Mouse (Mus musculus): ENCODE results near the gene Nup210. TPM values are rescaled to one million over a fixed set of nuclear protein-coding genes. Genes with fewer than 3 reads are reported as not detected.

The Nup210 gene
- polyA plus RNA-seq, 1 experiment from 2014 or later = 15.0 TPM

- 6% methylated on average over 5 of the region's 5 CpGs for WGBS
- H3K9ac ChIP-seq (ENCODE audit: low read depth, low read length) = peak overlapping the region; percentile 4
Observed at GRCm38 (mm10) chr6:91146443-91147151, 30.0 kb upstream of the Nup210 start.

GRCm38 (mm10) chr6:91145572-91145971, 28.9 kb upstream of the Nup210 start:
- H3K4me2 ChIP-seq (ENCODE audit: low read length) = no peak overlapping the region
- peak overlapping the region; percentile 8; the same call in 1 of the 2 replicates for H3K27ac ChIP-seq (ENCODE audit: low read depth, low read length)
- H3K27me3 ChIP-seq (replicated peaks; ENCODE audit: control insufficient read depth, insufficient read depth, low read length) = no peaks in the 10 kb centered on the region
- no peak overlapping the region for H3K9ac ChIP-seq (ENCODE audit: low read depth, low read length)
- H3K36me3 ChIP-seq (ENCODE audit: control insufficient read depth, insufficient read depth, low read length) = no peaks in the 10 kb centered on the region
- ATAC-seq = no peak
- peaks cover 17% of the 10 kb centered on the region for H3K4me1 ChIP-seq (ENCODE audit: control insufficient read depth, insufficient read depth, low read depth, low read length)
- WGBS = 55% methylated on average over 5 of the region's 5 CpGs
- no peak overlapping the region for H3K4me3 ChIP-seq (ENCODE audit: low read length)
- H3K9me3 ChIP-seq (ENCODE audit: control insufficient read depth, low read length) = no peaks in the 10 kb centered on the region

More at GRCm38 (mm10) chr6:91146443-91147151, 30.0 kb upstream of the Nup210 start:
- H3K4me1 ChIP-seq (ENCODE audit: control insufficient read depth, insufficient read depth, low read depth, low read length) = peaks cover 17% of the 10 kb centered on the region
- no peak overlapping the region for H3K4me2 ChIP-seq (ENCODE audit: low read length)
- H3K4me3 ChIP-seq (ENCODE audit: low read length) = no peak overlapping the region
- no peaks in the 10 kb centered on the region for H3K9me3 ChIP-seq (ENCODE audit: control insufficient read depth, low read length)
- H3K36me3 ChIP-seq (ENCODE audit: control insufficient read depth, insufficient read depth, low read length) = no peaks in the 10 kb centered on the region
- peak overlapping the region; percentile 85 for H3K27ac ChIP-seq (ENCODE audit: low read depth, low read length)
- peak; percentile 84 for ATAC-seq
- H3K27me3 ChIP-seq (replicated peaks; ENCODE audit: control insufficient read depth, insufficient read depth, low read length) = no peaks in the 10 kb centered on the region

GRCm38 (mm10) chr6:91145056-91145455, 28.4 kb upstream of the Nup210 start:
- no peak overlapping the region for H3K27ac ChIP-seq (ENCODE audit: low read depth, low read length)

GRCm38 (mm10) chr6:91139846-91140245, 23.2 kb upstream of the Nup210 start:
- H3K4me3 ChIP-seq (ENCODE audit: low read length) = no peak overlapping the region
- H3K4me1 ChIP-seq (ENCODE audit: control insufficient read depth, insufficient read depth, low read depth, low read length) = no peaks in the 10 kb centered on the region
- no peak overlapping the region for H3K9ac ChIP-seq (ENCODE audit: low read depth, low read length)
- no peaks in the 10 kb centered on the region for H3K27me3 ChIP-seq (replicated peaks; ENCODE audit: control insufficient read depth, insufficient read depth, low read length)
- no peak overlapping the region for H3K27ac ChIP-seq (ENCODE audit: low read depth, low read length)
- WGBS = 33% methylated on average over 4 of the region's 4 CpGs
- no peaks in the 10 kb centered on the region for H3K36me3 ChIP-seq (ENCODE audit: control insufficient read depth, insufficient read depth, low read length)
- H3K4me2 ChIP-seq (ENCODE audit: low read length) = no peak overlapping the region
- peak; percentile 27; the same call in 1 of the 2 replicates for ATAC-seq
- no peaks in the 10 kb centered on the region for H3K9me3 ChIP-seq (ENCODE audit: control insufficient read depth, low read length)

More at GRCm38 (mm10) chr6:91145056-91145455, 28.4 kb upstream of the Nup210 start:
- Histone ChIP-seq H3K9ac (ENCODE audit: low read depth, low read length) (no peak overlapping the region), H3K4me3 (ENCODE audit: low read length) (no peak overlapping the region), H3K4me2 (ENCODE audit: low read length) (no peak overlapping the region), H3K36me3 (ENCODE audit: control insufficient read depth, insufficient read depth, low read length) (no peaks in the 10 kb centered on the region), H3K4me1 (ENCODE audit: control insufficient read depth, insufficient read depth, low read depth, low read length) (peaks cover 17% of the 10 kb centered on the region), H3K9me3 (ENCODE audit: control insufficient read depth, low read length) (no peaks in the 10 kb centered on the region), H3K27me3 (replicated peaks; ENCODE audit: control insufficient read depth, insufficient read depth, low read length) (no peaks in the 10 kb centered on the region)
- 55% methylated on average over 3 of the region's 3 CpGs for WGBS
- no peak for ATAC-seq

GRCm38 (mm10) chr6:91137343-91137956, 20.8 kb upstream of the Nup210 start:
- Histone ChIP-seq H3K4me2 (ENCODE audit: low read length) (no peak overlapping the region), H3K9ac (ENCODE audit: low read depth, low read length) (no peak overlapping the region), H3K4me1 (ENCODE audit: control insufficient read depth, insufficient read depth, low read depth, low read length) (no peaks in the 10 kb centered on the region), H3K27me3 (replicated peaks; ENCODE audit: control insufficient read depth, insufficient read depth, low read length) (no peaks in the 10 kb centered on the region), H3K9me3 (ENCODE audit: control insufficient read depth, low read length) (no peaks in the 10 kb centered on the region), H3K4me3 (ENCODE audit: low read length) (no peak overlapping the region), H3K36me3 (ENCODE audit: control insufficient read depth, insufficient read depth, low read length) (no peaks in the 10 kb centered on the region), H3K27ac (ENCODE audit: low read depth, low read length) (no peak overlapping the region)
- ATAC-seq = no peak
- WGBS = 72% methylated on average over 10 of the region's 10 CpGs

GRCm38 (mm10) chr6:91130856-91131255, 14.2 kb upstream of the Nup210 start:
- Histone ChIP-seq H3K4me2 (ENCODE audit: low read length) (no peak overlapping the region), H3K4me3 (ENCODE audit: low read length) (no peak overlapping the region), H3K4me1 (ENCODE audit: control insufficient read depth, insufficient read depth, low read depth, low read length) (no peaks in the 10 kb centered on the region), H3K9me3 (ENCODE audit: control insufficient read depth, low read length) (no peaks in the 10 kb centered on the region), H3K9ac (ENCODE audit: low read depth, low read length) (no peak overlapping the region), H3K36me3 (ENCODE audit: control insufficient read depth, insufficient read depth, low read length) (no peaks in the 10 kb centered on the region), H3K27ac (ENCODE audit: low read depth, low read length) (no peak overlapping the region), H3K27me3 (replicated peaks; ENCODE audit: control insufficient read depth, insufficient read depth, low read length) (no peaks in the 10 kb centered on the region)
- ATAC-seq = no peak
- WGBS = 60% methylated on average over 1 of the region's 1 CpGs

- H3K9ac ChIP-seq (ENCODE audit: low read depth, low read length) = no peak overlapping the region
- no peaks in the 10 kb centered on the region for H3K36me3 ChIP-seq (ENCODE audit: control insufficient read depth, insufficient read depth, low read length)
- 49% methylated on average over 4 of the region's 4 CpGs for WGBS
- ATAC-seq = no peak
- H3K4me2 ChIP-seq (ENCODE audit: low read length) = no peak overlapping the region
- H3K4me1 ChIP-seq (ENCODE audit: control insufficient read depth, insufficient read depth, low read depth, low read length) = no peaks in the 10 kb centered on the region
- no peak overlapping the region for H3K4me3 ChIP-seq (ENCODE audit: low read length)
- H3K27me3 ChIP-seq (replicated peaks; ENCODE audit: control insufficient read depth, insufficient read depth, low read length) = no peaks in the 10 kb centered on the region
- no peaks in the 10 kb centered on the region for H3K9me3 ChIP-seq (ENCODE audit: control insufficient read depth, low read length)
- no peak overlapping the region for H3K27ac ChIP-seq (ENCODE audit: low read depth, low read length)
Observed at GRCm38 (mm10) chr6:91128996-91129395, 12.4 kb upstream of the Nup210 start.

- Histone ChIP-seq H3K27ac (ENCODE audit: low read depth, low read length) (no peak overlapping the region), H3K4me2 (ENCODE audit: low read length) (no peak overlapping the region), H3K36me3 (ENCODE audit: control insufficient read depth, insufficient read depth, low read length) (no peaks in the 10 kb centered on the region), H3K4me3 (ENCODE audit: low read length) (no peak overlapping the region), H3K9ac (ENCODE audit: low read depth, low read length) (no peak overlapping the region), H3K4me1 (ENCODE audit: control insufficient read depth, insufficient read depth, low read depth, low read length) (no peaks in the 10 kb centered on the region), H3K27me3 (replicated peaks; ENCODE audit: control insufficient read depth, insufficient read depth, low read length) (no peaks in the 10 kb centered on the region), H3K9me3 (ENCODE audit: control insufficient read depth, low read length) (no peaks in the 10 kb centered on the region)
- no peak for ATAC-seq
- WGBS = 89% methylated on average over 2 of the region's 2 CpGs
Observed at GRCm38 (mm10) chr6:91125228-91125585, 8.6 kb upstream of the Nup210 start.

GRCm38 (mm10) chr6:91124286-91125227, 7.9 kb upstream of the Nup210 start:
- Histone ChIP-seq H3K9me3 (ENCODE audit: control insufficient read depth, low read length) (no peaks in the 10 kb centered on the region), H3K4me1 (ENCODE audit: control insufficient read depth, insufficient read depth, low read depth, low read length) (no peaks in the 10 kb centered on the region), H3K4me3 (ENCODE audit: low read length) (no peak overlapping the region), H3K4me2 (ENCODE audit: low read length) (no peak overlapping the region), H3K27me3 (replicated peaks; ENCODE audit: control insufficient read depth, insufficient read depth, low read length) (no peaks in the 10 kb centered on the region), H3K27ac (ENCODE audit: low read depth, low read length) (no peak overlapping the region), H3K36me3 (ENCODE audit: control insufficient read depth, insufficient read depth, low read length) (no peaks in the 10 kb centered on the region), H3K9ac (ENCODE audit: low read depth, low read length) (no peak overlapping the region)
- no peak for ATAC-seq
- WGBS = 42% methylated on average over 7 of the region's 7 CpGs
